Mouse (Mus musculus) liver, embryonic 14.5 days (tissue): ENCODE data around the gene Kif17.

Experiments
- CTCF ChIP-seq: IDR thresholded peaks from 2 replicates; pipeline ENCODE4 v1.5.1; 2016; ENCODE audit warnings: antibody characterized with exemption, low read depth, control low read depth
- EP300 ChIP-seq: IDR thresholded peaks from 2 replicates; pipeline ENCODE4 v1.6.1; 2016; ENCODE audit warnings: antibody characterized with exemption, low read depth

DNA sequence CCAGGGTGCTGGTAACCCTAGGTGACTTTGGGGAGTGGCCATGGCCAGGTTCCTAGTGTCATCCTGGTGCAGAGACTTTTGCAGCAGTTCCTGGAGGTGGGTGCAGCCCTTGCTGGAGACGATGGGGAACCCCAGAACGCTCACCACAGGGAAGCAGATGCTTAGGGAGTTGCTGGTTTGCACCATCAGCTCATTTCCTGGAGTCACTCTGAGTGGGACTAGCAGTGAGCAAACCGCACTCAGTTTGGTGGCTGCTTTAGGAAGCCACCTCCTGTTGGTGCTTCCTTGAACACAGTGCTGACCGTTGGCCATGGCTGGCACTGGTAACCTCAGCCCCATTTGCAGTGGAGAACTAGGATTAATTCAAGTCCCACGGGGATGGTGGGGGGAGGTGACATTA is 9.2 kb downstream of the Kif17 start:
- TF ChIP-seq CTCF (no peak), EP300 (no peak)
